Mouse (Mus musculus) layer of hippocampus, adult 11-12 months (tissue): ENCODE measurements at regions not wholly inside any gene's neighbourhood (a gene's known extent, or its start where the extent isn't known, plus 50 kb on each side); places are given as distances from the start of the nearest gene placed in this dataset.
"Not testable (repeated sequence)": the region's sequence is repeated elsewhere in the genome, so short reads cannot be mapped to it uniquely, and the experiment has no call there.

Experiments used
- DNase-seq: peaks from one replicate; pipeline ENCODE4 v3.0.0; 2022; ENCODE audit warnings: low spot score

GRCm38 (mm10) chr1:177501288-177501687, 59.1 kb downstream of the Zbtb18 start:
- no peak for DNase-seq

GRCm38 (mm10) chr1:177503946-177504345, 61.8 kb downstream of the Zbtb18 start:
- no peak for DNase-seq

- DNase-seq: no peak
Observed at GRCm38 (mm10) chr1:177504743-177505142, 62.6 kb downstream of the Zbtb18 start.

- not testable (repeated sequence) for DNase-seq
Observed at GRCm38 (mm10) chr1:177507398-177507797, 65.2 kb downstream of the Zbtb18 start.

- peak; percentile 71 for DNase-seq
Observed at GRCm38 (mm10) chr1:177509786-177510185, 67.6 kb downstream of the Zbtb18 start.

- DNase-seq: no peak
Observed at GRCm38 (mm10) chr1:177512116-177512515, 70.0 kb downstream of the Zbtb18 start.

- no peak for DNase-seq
Observed at GRCm38 (mm10) chr1:177517934-177518610, 75.9 kb downstream of the Zbtb18 start.

- DNase-seq: no peak
Observed at GRCm38 (mm10) chr1:177518897-177519513, 76.9 kb downstream of the Zbtb18 start.

- DNase-seq: no peak
Observed at GRCm38 (mm10) chr1:177521110-177521509, 79.0 kb downstream of the Zbtb18 start.

GRCm38 (mm10) chr1:177525141-177525540, 83.0 kb downstream of the Zbtb18 start:
- DNase-seq: no peak

GRCm38 (mm10) chr1:177531791-177532190, 89.6 kb downstream of the Zbtb18 start:
- DNase-seq: no peak

- DNase-seq: no peak
Observed at GRCm38 (mm10) chr1:177532656-177533055, 90.5 kb downstream of the Zbtb18 start.

GRCm38 (mm10) chr1:177533332-177533731, 91.2 kb downstream of the Zbtb18 start:
- DNase-seq: no peak

- DNase-seq: peak; percentile 37
Observed at GRCm38 (mm10) chr1:177545031-177545735, 103.0 kb downstream of the Zbtb18 start.

- no peak for DNase-seq
Observed at GRCm38 (mm10) chr1:177547716-177548115, 105.6 kb downstream of the Zbtb18 start.

- no peak for DNase-seq
Observed at GRCm38 (mm10) chr1:177555471-177556291, 113.5 kb downstream of the Zbtb18 start.

GRCm38 (mm10) chr1:177557432-177557831, 115.3 kb downstream of the Zbtb18 start:
- no peak for DNase-seq

- no peak for DNase-seq
Observed at GRCm38 (mm10) chr1:177557856-177558255, 115.7 kb downstream of the Zbtb18 start.

GRCm38 (mm10) chr1:177561716-177562588, 119.8 kb downstream of the Zbtb18 start:
- no peak for DNase-seq

- no peak for DNase-seq
Observed at GRCm38 (mm10) chr1:177562589-177562912, 120.4 kb downstream of the Zbtb18 start.

- no peak for DNase-seq
Observed at GRCm38 (mm10) chr1:177565678-177566077, 123.5 kb downstream of the Zbtb18 start.
